28 mouse cellular contexts compared by ENCODE assay signal in genomic region chr3:58411669-58412068, GRCm38 (mm10).
"Had no signal": no experiment of that assay in that cellular context is flagged by ENCODE, and none has a peak within 500 bp of the region (broad histone marks: within the 10 kb centered on the region; RNA-seq: fewer than 3 reads in every experiment).

No protein-coding gene starts in this region.

- ATAC-seq: hindbrain, postnatal 0 days; intestine, embryonic 16.5 days had no signal

- H3K27ac ChIP-seq: heart, adult 2 months; heart, embryonic 13.5 days; heart, embryonic 15.5 days; hindbrain, embryonic 13.5 days; hindbrain, embryonic 15.5 days; hindbrain, postnatal 0 days; kidney, embryonic 15.5 days; kidney, postnatal 0 days; left cerebral cortex, adult 2 months; limb, embryonic 13.5 days; liver, embryonic 13.5 days; liver, embryonic 15.5 days had no signal

- H3K4me1 ChIP-seq: heart, embryonic 15.5 days had no signal

- DNase-seq: gastrocnemius, postnatal 14 days; gastrocnemius, postnatal 36 days; heart, adult 11 months; heart, adult 2 months; heart, postnatal 14 days; heart, postnatal 36 days; kidney, adult 11 months; kidney, adult 2 months; kidney, adult 9 months; kidney, postnatal 14 days; kidney, postnatal 36 days; layer of hippocampus, adult 9-11 months; layer of hippocampus, postnatal 36 days; liver; liver, embryonic 13.5 days had no signal

- H3K36me3 ChIP-seq: heart, embryonic 15.5 days; hindbrain, embryonic 13.5 days; hindbrain, embryonic 15.5 days; kidney, embryonic 15.5 days; limb, embryonic 13.5 days; liver, embryonic 13.5 days; liver, embryonic 15.5 days had no signal

- H3K4me2 ChIP-seq: heart, embryonic 11.5 days; heart, embryonic 13.5 days; heart, embryonic 15.5 days; hindbrain, embryonic 13.5 days; hindbrain, embryonic 15.5 days; kidney, embryonic 15.5 days; limb, embryonic 13.5 days; liver, embryonic 11.5 days; liver, embryonic 13.5 days; liver, embryonic 15.5 days had no signal

- H3K27me3 ChIP-seq: heart, embryonic 13.5 days; heart, embryonic 15.5 days; hindbrain, embryonic 13.5 days; hindbrain, embryonic 15.5 days; kidney, embryonic 15.5 days; limb, embryonic 13.5 days; liver, embryonic 13.5 days; liver, embryonic 15.5 days had no signal

- H3K9me3 ChIP-seq: heart, embryonic 13.5 days; heart, embryonic 15.5 days; hindbrain, embryonic 13.5 days; hindbrain, embryonic 15.5 days; kidney, embryonic 15.5 days; limb, embryonic 13.5 days; liver, embryonic 13.5 days; liver, embryonic 15.5 days had no signal

- H3K9ac ChIP-seq: heart, embryonic 13.5 days; heart, embryonic 15.5 days; hindbrain, embryonic 13.5 days; hindbrain, embryonic 15.5 days; kidney, embryonic 15.5 days; limb, embryonic 13.5 days; liver, embryonic 13.5 days; liver, embryonic 15.5 days had no signal

- H3K4me3 ChIP-seq: heart, adult 2 months; heart, embryonic 13.5 days; heart, embryonic 15.5 days; hindbrain, embryonic 13.5 days; hindbrain, embryonic 15.5 days; kidney, embryonic 15.5 days; left cerebral cortex, adult 2 months; limb, embryonic 13.5 days; liver, embryonic 13.5 days; liver, embryonic 15.5 days had no signal
